Mouse (Mus musculus): ENCODE data around the gene Tnfrsf9.

DNA sequence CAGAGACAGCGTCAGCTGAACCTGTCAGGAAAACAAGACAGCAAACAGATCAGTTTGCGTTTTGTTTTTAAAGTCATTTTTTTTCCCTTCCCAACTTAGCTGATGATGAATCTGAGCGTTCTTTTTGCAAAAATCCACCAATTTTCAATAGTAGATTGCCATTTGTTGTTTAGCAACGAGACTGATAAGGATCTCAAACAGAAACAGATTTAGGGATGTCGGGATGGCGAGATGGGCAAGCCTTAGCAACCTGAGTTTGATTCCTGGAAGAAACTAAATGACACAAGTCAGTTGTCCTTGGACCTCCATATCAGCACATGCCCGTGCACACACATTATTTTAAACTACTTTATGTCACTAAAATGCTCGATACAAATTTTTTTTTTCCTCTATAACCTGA lies 41.7 kb upstream of the Tnfrsf9 start:
- no peak for TF ChIP-seq GATA1 (IDR thresholded peaks at IDR 0.05; ENCODE audit: borderline replicate concordance, low read length)
- TF ChIP-seq FLI1 (IDR thresholded peaks at IDR 0.05; ENCODE audit: low read length): no peak
